Mouse (Mus musculus) lung, adult 2 months (tissue): ENCODE data around the gene Med9. TPM values are rescaled to one million over a fixed set of nuclear protein-coding genes. Genes with fewer than 3 reads are reported as not detected.
A peak's percentile ranks its signal among the peaks of the same experiment; 100 is the strongest.
"Not testable (repeated sequence)": the region's sequence is repeated elsewhere in the genome, so short reads cannot be mapped to it uniquely, and the experiment has no call there.

Source experiments
- DNase-seq: peaks from one replicate; pipeline ENCODE4 v3.0.0; 2022
- H3K4me1 ChIP-seq: fragments of 200-500 bp; 2 replicates; pipeline ENCODE4 v1.6.1; 2011; ENCODE audit warnings: low read length; ENCODE audit not compliant: control insufficient read depth, insufficient read depth
- H3K4me3 ChIP-seq: fragments of 200-500 bp; replicated peaks from 2 replicates; pipeline ENCODE3; 2011; ENCODE audit warnings: low read depth, mild to moderate bottlenecking, control low read depth, low read length; ENCODE audit errors: extremely low read depth
- CTCF ChIP-seq: fragments of 200-500 bp; IDR thresholded peaks from 2 replicates; pipeline ENCODE4 v1.5.1; 2011; ENCODE audit warnings: mild to moderate bottlenecking, low read length, control low read depth; ENCODE audit not compliant: insufficient read depth
- POLR2A ChIP-seq: fragments of 200-500 bp; IDR thresholded peaks from 2 replicates; pipeline ENCODE4 v1.6.1; 2011; ENCODE audit warnings: low read depth, mild to moderate bottlenecking, control low read depth, low read length, borderline replicate concordance; ENCODE audit errors: extremely low read depth
- WGBS: fragments of 180-500 bp; shearing (Covaris S2); methylation state at CpG from one replicate; pipeline ENCODE4 v1.1.7; 2018; 5-methylcytosine and 5-hydroxymethylcytosine counted together
- polyA plus RNA-seq: library from polyadenylated mRNA; depleted of rRNA; stranded (reverse); fragments of >200 nt; gene quantifications from 2 replicates; pipeline ENCODE4 v1.2.3, GENCODE M21; 2012

Med9 gene
- polyA plus RNA-seq, 1 experiment = 21.5 TPM

DNA sequence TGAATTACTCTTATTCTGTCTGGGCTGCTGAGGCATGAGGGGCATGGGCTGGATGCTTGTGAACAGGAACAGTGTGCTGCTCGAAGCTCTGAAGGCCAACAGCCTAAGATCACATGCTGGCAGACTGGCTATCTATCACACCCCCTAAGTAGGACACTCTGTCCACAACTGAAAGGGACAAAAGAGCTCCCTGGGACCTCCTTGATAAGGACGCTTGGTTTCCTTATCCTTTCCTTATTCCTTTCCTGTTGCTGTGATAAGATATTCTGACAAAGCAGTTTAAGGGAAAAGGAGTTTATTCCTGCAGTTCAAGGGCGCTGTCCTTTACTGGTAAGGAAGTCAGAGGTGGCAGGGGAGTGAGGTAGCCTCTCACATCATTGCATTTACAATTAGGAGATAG, 7.4 kb upstream of the Med9 start:
- no peak for TF ChIP-seq CTCF
- TF ChIP-seq POLR2A = no peak
- H3K4me1 ChIP-seq = no peaks in the 10 kb centered on the region
- no peak for DNase-seq
- WGBS = 57% methylated on average over 3 of the region's 3 CpGs
- H3K4me3 ChIP-seq = no peak overlapping the region

DNA sequence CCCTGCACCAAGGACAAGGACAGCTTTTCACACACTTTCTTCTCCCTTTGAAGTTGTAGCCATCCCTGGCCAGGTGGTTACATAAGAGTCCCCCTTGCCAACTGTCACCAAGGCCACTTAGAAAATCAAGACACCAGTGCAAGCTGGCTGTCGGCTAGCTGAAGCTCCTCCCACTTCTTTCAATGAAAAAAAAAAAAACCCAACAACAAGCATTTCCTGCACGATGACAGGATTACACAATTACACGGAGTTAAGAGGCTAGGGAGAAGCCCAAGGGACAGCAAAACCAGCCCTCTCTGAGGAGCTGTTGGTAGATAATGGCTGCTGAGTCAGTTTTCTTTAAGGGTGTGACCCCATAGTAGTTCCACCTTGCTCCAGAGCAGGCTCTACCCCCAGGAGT, 6.6 kb upstream of the Med9 start:
- 7% methylated on average over 3 of the region's 3 CpGs for WGBS

DNA sequence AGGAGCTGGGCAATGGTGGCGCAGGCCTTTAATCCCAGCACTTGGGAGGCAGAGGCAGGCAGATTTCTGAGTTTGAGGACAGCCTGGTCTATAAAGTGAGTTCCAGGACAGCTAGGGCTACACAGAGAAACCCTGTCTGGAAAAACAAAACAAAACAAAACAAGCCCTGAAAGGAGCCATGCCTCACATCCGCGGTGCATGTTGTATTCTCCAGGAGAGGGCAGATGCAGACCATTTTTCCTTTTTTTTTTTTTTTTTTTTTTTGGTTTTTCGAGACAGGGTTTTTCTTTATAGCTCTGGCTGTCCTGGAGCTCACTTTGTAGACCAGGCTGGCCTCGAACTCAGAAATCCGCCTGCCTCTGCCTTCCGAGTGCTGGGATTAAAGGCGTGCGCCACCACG, 3.2 kb upstream of the Med9 start:
- not testable (repeated sequence) for H3K4me1 ChIP-seq, H3K4me3 ChIP-seq, DNase-seq
- 91% methylated on average over 9 of the region's 10 CpGs for WGBS

More for the DNA sequence above, 6.6 kb upstream of the Med9 start:
- H3K4me1 ChIP-seq = no peaks in the 10 kb centered on the region
- no peak for TF ChIP-seq POLR2A
- no peak for TF ChIP-seq CTCF
- no peak for DNase-seq
- H3K4me3 ChIP-seq = no peak overlapping the region

DNA sequence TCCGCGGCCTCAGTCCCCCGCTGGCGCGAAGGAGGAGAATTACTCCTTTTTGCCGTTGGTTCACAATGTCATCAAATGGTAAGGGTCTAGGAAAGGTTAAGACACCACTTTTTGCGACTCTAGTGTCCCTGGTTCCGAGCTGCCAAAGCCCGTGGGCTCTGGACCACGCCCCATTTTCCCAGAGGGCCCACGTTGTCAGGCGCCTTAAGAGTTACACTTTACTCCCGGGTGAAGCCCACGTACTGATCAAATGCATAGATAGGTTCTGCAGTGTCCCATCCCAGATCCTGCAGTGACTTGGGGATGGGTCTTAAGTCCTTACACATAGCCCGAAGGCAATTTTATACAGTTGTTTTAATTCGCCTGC, 378 bp downstream of the Med9 start:
- WGBS = 3% methylated on average over 16 of the region's 16 CpGs
- DNase-seq = no peak
- TF ChIP-seq CTCF (no peak), POLR2A (0 out of 2 replicates have a peak, but pooled peaks have one; percentile 2)
- Histone ChIP-seq H3K4me1 (peaks cover 7% of the 10 kb centered on the region; the same call in 1 of the 2 replicates), H3K4me3 (peak overlapping the region; percentile 74)

DNA sequence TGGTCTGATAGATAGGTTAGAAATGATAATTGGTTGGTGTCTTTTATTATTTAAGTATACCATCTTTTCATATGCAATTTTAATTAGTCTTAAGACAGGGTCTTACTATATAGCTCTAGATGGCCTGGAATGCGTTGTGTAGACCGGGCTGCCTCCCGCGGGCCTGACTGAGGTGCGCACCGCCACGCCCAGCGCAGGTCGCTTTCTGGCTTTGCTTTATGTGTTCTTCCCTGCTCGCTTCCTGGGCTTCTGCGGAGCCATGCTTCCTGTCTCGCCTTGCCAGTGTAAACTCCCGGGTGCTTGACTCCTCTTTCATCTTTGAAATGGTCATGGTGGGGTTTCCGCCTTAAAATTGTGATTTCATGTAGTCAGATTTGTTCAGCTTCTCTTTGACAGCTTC, 4.9 kb downstream of the Med9 start:
- 41% methylated on average over 14 of the region's 14 CpGs for WGBS
- TF ChIP-seq POLR2A (no peak), CTCF (no peak)
- no peak for DNase-seq
- no peak overlapping the region for H3K4me3 ChIP-seq
- H3K4me1 ChIP-seq = peaks cover 4% of the 10 kb centered on the region; the same call in 1 of the 2 replicates

DNA sequence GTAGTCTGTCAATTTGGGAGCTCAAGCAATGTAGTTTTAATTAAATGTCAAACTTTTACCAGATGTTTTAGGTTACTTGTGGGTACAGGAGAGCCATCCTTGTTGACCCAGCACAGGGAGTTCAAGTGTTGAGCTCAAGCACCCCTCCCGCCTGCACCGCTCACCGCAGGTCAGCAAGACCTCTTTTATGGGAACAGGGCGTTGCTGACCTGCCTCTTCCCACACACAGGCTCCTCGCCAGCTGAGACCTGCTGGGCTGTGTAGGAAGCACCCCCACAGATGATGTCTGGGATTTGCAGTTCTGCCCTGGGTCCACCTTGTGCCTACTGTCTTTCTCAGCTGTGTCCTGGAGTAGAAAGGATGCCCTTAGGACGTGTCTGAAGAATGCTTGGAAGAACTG, 8.7 kb downstream of the Med9 start:
- TF ChIP-seq CTCF = no peak
- TF ChIP-seq POLR2A = no peak
- H3K4me1 ChIP-seq = 0 out of 2 replicates have a peak, but pooled peaks cover 2% of the 10 kb centered on the region
- DNase-seq = peak; percentile 50
- 62% methylated on average over 6 of the region's 6 CpGs for WGBS
- H3K4me3 ChIP-seq = no peak overlapping the region

DNA sequence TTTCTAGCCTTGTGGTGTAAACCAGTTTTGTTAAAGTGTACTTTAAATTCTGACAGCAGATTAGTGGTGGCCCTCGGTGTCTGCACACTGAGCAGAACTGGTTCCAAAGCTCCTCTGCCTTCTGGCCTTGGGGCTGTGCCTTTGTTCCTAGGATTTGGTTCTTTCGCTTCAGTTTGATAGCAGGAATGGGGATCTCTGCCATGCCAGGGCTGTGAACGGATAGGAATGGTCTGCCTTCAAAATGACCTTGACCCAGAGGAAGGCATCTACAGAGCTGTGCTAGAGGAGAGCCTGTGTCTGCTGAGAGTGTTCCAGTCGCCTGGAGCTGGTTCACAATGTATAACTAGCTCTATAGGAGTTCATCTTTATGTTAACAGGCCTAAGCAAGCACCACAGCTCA, 11.4 kb downstream of the Med9 start:
- Histone ChIP-seq H3K4me3 (no peak overlapping the region), H3K4me1 (peaks cover 7% of the 10 kb centered on the region; the same call in 1 of the 2 replicates)
- DNase-seq = no peak
- WGBS = 66% methylated on average over 4 of the region's 4 CpGs
- TF ChIP-seq POLR2A = no peak
- TF ChIP-seq CTCF = no peak

DNA sequence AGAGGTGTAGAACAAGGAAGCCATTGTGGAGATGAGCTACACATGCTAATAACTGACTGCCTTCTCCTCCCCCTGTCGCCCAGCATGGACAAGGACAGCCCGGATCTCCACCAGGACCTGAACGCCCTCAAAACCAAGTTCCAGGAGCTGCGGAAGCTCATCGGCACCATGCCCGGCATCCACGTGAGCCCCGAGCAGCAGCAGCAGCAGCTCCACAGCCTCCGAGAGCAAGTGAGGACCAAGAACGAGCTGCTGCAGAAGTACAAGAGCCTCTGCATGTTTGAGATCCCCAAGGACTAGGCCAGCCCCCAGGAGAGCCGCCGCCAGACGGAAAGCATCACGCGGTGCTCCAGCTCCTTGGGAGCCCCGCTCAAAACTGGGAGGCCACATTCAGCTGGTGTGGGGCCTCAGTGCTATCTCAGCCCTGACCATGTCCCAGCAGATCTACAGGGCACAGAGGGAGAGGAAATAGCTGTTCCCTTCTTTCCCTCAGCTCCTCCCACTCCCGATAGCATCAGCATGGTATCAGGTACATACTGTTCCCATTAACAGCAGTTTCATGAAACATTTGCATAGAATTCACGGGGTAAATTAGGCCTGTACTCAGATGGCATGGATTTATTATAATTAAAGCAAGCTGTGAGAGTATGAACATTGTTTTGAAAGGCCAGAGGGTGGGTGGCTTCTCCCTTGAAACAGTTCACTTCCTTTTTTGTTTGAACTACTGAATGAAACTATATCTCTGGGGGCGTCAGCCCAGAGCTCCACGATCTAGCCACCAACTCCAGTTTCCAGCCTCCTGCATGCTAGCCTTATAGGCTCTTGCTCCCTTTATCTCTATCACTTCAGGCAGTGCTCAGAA, 12.7 kb downstream of the Med9 start:
- no peak for DNase-seq
- TF ChIP-seq CTCF = no peak
- no peak for TF ChIP-seq POLR2A
- peaks cover 7% of the 10 kb centered on the region; the same call in 1 of the 2 replicates for H3K4me1 ChIP-seq
- H3K4me3 ChIP-seq = no peak overlapping the region
- WGBS = 85% methylated on average over 20 of the region's 20 CpGs

DNA sequence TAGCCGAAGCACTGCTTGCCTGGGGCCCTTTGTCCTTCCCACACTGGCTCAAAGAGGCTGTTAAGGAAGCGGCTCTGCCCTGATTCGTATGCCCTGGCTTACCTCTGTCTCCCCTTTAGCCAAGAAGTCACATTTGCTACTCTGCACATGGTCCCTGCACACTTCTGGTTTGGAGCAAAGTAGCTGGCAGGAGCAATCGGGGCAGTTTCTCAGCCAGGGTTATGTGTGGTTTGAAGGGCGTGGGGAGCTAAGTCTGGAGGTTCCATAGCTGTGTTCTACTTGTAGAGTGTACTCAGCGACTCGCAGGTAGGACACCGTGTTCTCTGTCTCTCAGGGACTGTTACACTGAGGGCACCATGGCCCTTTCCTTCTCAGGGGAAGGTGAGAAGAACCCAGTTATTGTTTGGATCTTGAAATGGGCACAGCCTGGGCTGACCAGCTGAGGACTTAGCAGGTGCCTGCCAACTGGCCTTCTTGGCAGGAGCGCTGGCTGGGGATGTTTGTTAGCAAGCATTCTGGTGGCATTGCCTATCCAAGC, 13.4 kb downstream of the Med9 start:
- DNase-seq = no peak
- H3K4me1 ChIP-seq = peaks cover 7% of the 10 kb centered on the region; the same call in 1 of the 2 replicates
- TF ChIP-seq CTCF = no peak
- TF ChIP-seq POLR2A = no peak
- 76% methylated on average over 9 of the region's 9 CpGs for WGBS
- H3K4me3 ChIP-seq = no peak overlapping the region

DNA sequence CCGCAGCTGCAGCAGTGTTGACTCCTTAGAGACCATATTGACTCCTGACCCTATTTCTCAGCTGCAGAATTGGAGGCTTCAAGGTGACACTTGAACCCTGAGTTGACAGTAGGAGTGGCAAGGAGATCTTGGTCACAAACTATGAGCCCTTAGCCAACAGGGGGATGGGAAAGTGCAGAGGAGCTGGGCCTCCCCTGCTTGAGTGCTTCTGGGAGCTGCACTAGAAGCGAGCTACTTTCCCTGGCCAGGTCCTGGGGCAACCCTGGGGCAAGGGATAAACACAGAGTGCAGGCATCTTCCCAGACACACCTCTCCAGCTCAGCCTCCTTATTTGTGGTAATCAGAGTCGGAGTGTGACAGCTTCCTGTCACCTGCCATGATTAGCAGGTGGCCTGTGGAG, 14.6 kb downstream of the Med9 start:
- DNase-seq = no peak
- Histone ChIP-seq H3K4me1 (peaks cover 7% of the 10 kb centered on the region; the same call in 1 of the 2 replicates), H3K4me3 (no peak overlapping the region)
- WGBS = 74% methylated on average over 3 of the region's 3 CpGs
- TF ChIP-seq POLR2A (no peak), CTCF (no peak)

DNA sequence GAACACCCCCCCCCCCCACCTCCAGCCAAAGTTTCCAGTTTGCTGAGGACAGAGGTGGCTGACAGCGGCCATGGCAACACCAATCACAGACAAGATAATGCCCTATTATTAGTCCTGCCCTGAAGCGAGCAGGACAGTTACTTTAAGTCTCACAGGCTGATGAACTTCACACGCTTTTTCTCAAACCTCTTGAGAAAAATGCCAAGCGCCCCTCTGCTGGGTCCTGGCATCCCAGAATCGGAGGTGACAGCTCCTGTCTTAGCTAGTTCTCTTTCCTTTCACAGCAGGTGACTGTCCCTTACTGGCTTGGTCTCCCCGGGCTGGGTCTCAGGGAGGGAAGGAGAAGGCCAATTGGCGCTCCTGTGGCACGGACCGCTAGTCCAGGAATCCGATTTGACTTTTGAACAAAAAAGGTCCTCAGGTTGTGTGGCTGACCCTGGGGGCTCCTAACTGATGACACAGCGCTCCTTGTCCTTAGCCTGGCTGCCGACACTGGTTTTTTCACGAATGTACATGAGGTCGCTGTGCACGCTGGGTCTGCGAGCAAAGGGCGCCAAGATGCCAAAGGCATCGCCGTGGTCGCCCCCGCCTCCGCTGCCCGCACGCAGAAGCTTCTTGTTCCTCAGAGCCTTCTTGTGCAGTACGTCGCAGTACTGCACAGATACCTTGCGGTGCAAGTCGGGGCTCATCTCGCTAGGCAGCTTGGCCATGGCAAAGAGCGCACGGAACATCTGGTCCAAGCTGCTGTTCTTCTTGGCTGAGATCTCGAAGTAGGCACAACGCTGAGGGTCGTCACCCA, 15.6 kb downstream of the Med9 start:
- no peak for DNase-seq
- WGBS = 12% methylated on average over 34 of the region's 34 CpGs
- TF ChIP-seq POLR2A = no peak
- TF ChIP-seq CTCF = no peak
- Histone ChIP-seq H3K4me3 (peak overlapping the region; percentile 49), H3K4me1 (peaks cover 7% of the 10 kb centered on the region; the same call in 1 of the 2 replicates)
